In genomic region chr9:54981291-54982191, GRCm38 (mm10) we compare ENCODE assay signal across 9 mouse cellular contexts. TPM values are rescaled to one million over a fixed set of nuclear protein-coding genes. Genes with fewer than 3 reads are reported as not detected.
A peak's percentile ranks its signal among the peaks of the same experiment; 100 is the strongest.
DNase-seq lines count a peak whose midpoint lies in the region; ATAC-seq lines count a peak whose summit lies in the region.
"Had no signal": no experiment of that assay in that cellular context is flagged by ENCODE, and none has a peak within 500 bp of the region (broad histone marks: within the 10 kb centered on the region; RNA-seq: fewer than 3 reads in every experiment).

No protein-coding gene starts in this region.

- peak overlapping the region; percentile 49 for H3K9ac ChIP-seq in forebrain, embryonic 15.5 days (replicated peaks)
- H3K9ac ChIP-seq in lung, embryonic 15.5 days: peak overlapping the region; percentile 32

- under 1% methylated on average over 85 of the region's 85 CpGs for WGBS in forebrain, embryonic 15.5 days
- WGBS in lung, embryonic 15.5 days: under 1% methylated on average over 85 of the region's 85 CpGs

- peak overlapping the region; percentile 93 for H3K4me2 ChIP-seq in forebrain, embryonic 15.5 days (replicated peaks)
- H3K4me2 ChIP-seq in lung, embryonic 15.5 days: peak overlapping the region; percentile 98

- H3K36me3 ChIP-seq in forebrain, embryonic 15.5 days: no peaks in the 10 kb centered on the region
- no peaks in the 10 kb centered on the region for H3K36me3 ChIP-seq in lung, embryonic 15.5 days

- H3K9me3 ChIP-seq in forebrain, embryonic 15.5 days: no peaks in the 10 kb centered on the region
- H3K9me3 ChIP-seq in lung, embryonic 15.5 days: no peaks in the 10 kb centered on the region

- peaks cover 23% of the 10 kb centered on the region for H3K4me1 ChIP-seq in forebrain, embryonic 15.5 days
- H3K4me1 ChIP-seq in lung, embryonic 15.5 days: peaks cover 11% of the 10 kb centered on the region; the same call in 1 of the 2 replicates

- no peak overlapping the region for H3K27ac ChIP-seq in forebrain, embryonic 15.5 days (replicated peaks)
- H3K27ac ChIP-seq in lung, embryonic 15.5 days: no peak overlapping the region

- DNase-seq in layer of hippocampus, postnatal 10 days (ENCODE audit: low spot score in 2 of 2): peak; percentile 29 to 50
- DNase-seq in layer of hippocampus, adult 9-10 months (ENCODE audit: low spot score): no peak
- peak; percentile 47 for DNase-seq in adrenal gland, postnatal 14 days
- peak; percentile 20 for DNase-seq in kidney, adult 9 months
- peak; percentile 83 for DNase-seq in retina, postnatal 1 day
- no peak for DNase-seq in frontal cortex, postnatal 14 days (ENCODE audit: low spot score in 2 of 2)

- peak overlapping the region; percentile 68 for H3K4me3 ChIP-seq in forebrain, embryonic 15.5 days
- peak overlapping the region; percentile 58 for H3K4me3 ChIP-seq in lung, embryonic 15.5 days

- peak; percentile 91 for ATAC-seq in forebrain, embryonic 15.5 days (replicated peaks)
- ATAC-seq in lung, embryonic 15.5 days (ENCODE audit: borderline replicate concordance, extremely low read depth, low FRiP score, low TSS enrichment): peak; percentile 86

- H3K27me3 ChIP-seq in forebrain, embryonic 15.5 days: peaks cover 31% of the 10 kb centered on the region
- H3K27me3 ChIP-seq in lung, embryonic 15.5 days: peaks cover 55% of the 10 kb centered on the region

RNA-seq across cellular contexts. Expression of gene Chrna5, which starts 0.9 kb away (rescaled TPM):
- 10 to 100 TPM; 16.1 to 18.4 TPM for total RNA-seq in layer of hippocampus, postnatal 10 days (2021)
- 0.85 and 1.2 TPM in 2 replicates for total RNA-seq in adrenal gland, postnatal 14 days (2021)
- 1.0 and 1.5 TPM in 2 replicates for polyA plus RNA-seq in forebrain, embryonic 15.5 days (2015; fragmentation: Nextera tagmentation; extraction: Ambion mirVana)
- 0.14 and 0.25 TPM in 2 replicates for polyA plus RNA-seq in lung, embryonic 15.5 days (2015; fragmentation: Nextera tagmentation; extraction: Ambion mirVana)

RNA-seq across cellular contexts. Expression of gene AY074887, which starts 30.7 kb away (rescaled TPM):
- total RNA-seq in layer of hippocampus, postnatal 10 days (2021): under 1 TPM in 1 of 2 experiments, not detected in 1; 0.47 TPM
- total RNA-seq in adrenal gland, postnatal 14 days (2021): not detected in 2 replicates
- 1.0 and 1.5 TPM in 2 replicates for polyA plus RNA-seq in forebrain, embryonic 15.5 days (2015; fragmentation: Nextera tagmentation; extraction: Ambion mirVana)
- polyA plus RNA-seq in lung, embryonic 15.5 days (2015; fragmentation: Nextera tagmentation; extraction: Ambion mirVana): 0.65 and 1.3 TPM in 2 replicates
- total RNA-seq: adrenal gland, adult 18-20 months had no signal

RNA-seq across cellular contexts. Expression of gene Psma4, which starts 31.0 kb away (rescaled TPM):
- total RNA-seq in layer of hippocampus, postnatal 10 days (2021): 100 to 1,000 TPM; 159 to 168 TPM
- 183 and 205 TPM in 2 replicates for total RNA-seq in adrenal gland, postnatal 14 days (2021)
- polyA plus RNA-seq in forebrain, embryonic 15.5 days (2015; fragmentation: Nextera tagmentation; extraction: Ambion mirVana): 278 and 286 TPM in 2 replicates
- 284 and 288 TPM in 2 replicates for polyA plus RNA-seq in lung, embryonic 15.5 days (2015; fragmentation: Nextera tagmentation; extraction: Ambion mirVana)

RNA-seq across cellular contexts. Expression of gene Chrna3, which starts 44.8 kb away (rescaled TPM):
- 1 to 10 TPM; 1.2 to 1.7 TPM for total RNA-seq in layer of hippocampus, postnatal 10 days (2021)
- total RNA-seq in adrenal gland, postnatal 14 days (2021): 9.6 and 13.0 TPM in 2 replicates
- polyA plus RNA-seq in forebrain, embryonic 15.5 days (2015; fragmentation: Nextera tagmentation; extraction: Ambion mirVana): 3.7 and 3.8 TPM in 2 replicates
- 0.40 and 0.72 TPM in 2 replicates for polyA plus RNA-seq in lung, embryonic 15.5 days (2015; fragmentation: Nextera tagmentation; extraction: Ambion mirVana)

Comparison
In these comparisons a context has a peak if more than half of its experiments do, and no peak if none do; other contexts are left out.
1. DNase-seq: peak in layer of hippocampus, postnatal 10 days (2 of 2), adrenal gland, postnatal 14 days (single experiment), kidney, adult 9 months (single experiment) and retina, postnatal 1 day (single experiment); none in layer of hippocampus, adult 9-10 months (single experiment) and frontal cortex, postnatal 14 days (0 of 2).